Mouse (Mus musculus) ES-E14 (cell line): ENCODE results near the gene Gm38392. TPM values are rescaled to one million over a fixed set of nuclear protein-coding genes. Genes with fewer than 3 reads are reported as not detected.

ENCODE experiments used
- DNase-seq: peaks from one replicate; pipeline ENCODE4 v3.0.0-alpha.2; 2013; ENCODE audit warnings: low read depth, low spot score
- H3K27ac ChIP-seq: 2 replicates; pipeline ENCODE4 v1.5.1; 2012; ENCODE audit warnings: low read depth, mild to moderate bottlenecking, low read length, moderate library complexity, mixed read lengths; ENCODE audit not compliant: poor library complexity, insufficient read depth, severe bottlenecking
- H3K36me3 ChIP-seq: 2 replicates; pipeline ENCODE4 v1.6.1; 2012; ENCODE audit warnings: mild to moderate bottlenecking, low read length, moderate library complexity, mixed read lengths; ENCODE audit not compliant: control insufficient read depth, poor library complexity, insufficient read depth, severe bottlenecking
- H3K4me1 ChIP-seq, 2 experiments: fragments of 150-350 bp in 1 of 2; sonication (generic) in 1 of 2; 2 replicates each; pipeline ENCODE4 v1.6.1; 2012; ENCODE audit warnings: low read length in 2 of 2, mild to moderate bottlenecking in 1 of 2, mixed read lengths in 1 of 2; ENCODE audit not compliant: control insufficient read depth in 2 of 2, insufficient read depth in 2 of 2, poor library complexity in 1 of 2
- H3K4me3 ChIP-seq, 2 experiments: fragments of 150-350 bp in 1 of 2; sonication (generic) in 1 of 2; 2 replicates each; pipeline ENCODE4 v1.5.1; 2012; ENCODE audit warnings: low read length in 2 of 2, low read depth in 1 of 2, mild to moderate bottlenecking in 1 of 2, mixed read lengths in 1 of 2; ENCODE audit not compliant: insufficient read depth in 1 of 2, poor library complexity in 1 of 2, severe bottlenecking in 1 of 2
- H3K9ac ChIP-seq: 2 replicates; pipeline ENCODE4 v1.6.1; 2012; ENCODE audit warnings: low read depth, mild to moderate bottlenecking, low read length, mixed read lengths; ENCODE audit not compliant: poor library complexity, insufficient read depth, severe bottlenecking
- H3K9me3 ChIP-seq: fragments of 150-350 bp; sonication (generic); 2 replicates; pipeline ENCODE4 v1.6.1; 2012; ENCODE audit warnings: low read depth, mild to moderate bottlenecking, low read length; ENCODE audit not compliant: control insufficient read depth, insufficient read depth
- CHD2 ChIP-seq: IDR thresholded peaks from 2 replicates; pipeline ENCODE4 v1.6.1; 2014; ENCODE audit warnings: mild to moderate bottlenecking, low read depth, low read length, inconsistent platforms
- HCFC1 ChIP-seq: IDR thresholded peaks from 2 replicates; pipeline ENCODE4 v1.6.1; 2012; ENCODE audit warnings: low read length, inconsistent platforms, borderline replicate concordance; ENCODE audit not compliant: insufficient read depth
- MAFK ChIP-seq: IDR thresholded peaks from 2 replicates; pipeline ENCODE4 v1.6.1; 2014; ENCODE audit warnings: mild to moderate bottlenecking, low read depth, low read length, inconsistent platforms; ENCODE audit not compliant: insufficient read depth
- ZC3H11A ChIP-seq: IDR thresholded peaks from 2 replicates; pipeline ENCODE4 v1.6.1; 2012; ENCODE audit warnings: low read depth, mild to moderate bottlenecking, inconsistent platforms, low read length, borderline replicate concordance
- ZNF384 ChIP-seq: IDR thresholded peaks from 2 replicates; pipeline ENCODE4 v1.6.1; 2012; ENCODE audit warnings: low read depth, low read length, inconsistent platforms
- in situ Hi-C, 2 experiments: fragments of 600-800 bp; cut with MboI; formaldehyde crosslinking; loops; one replicate each; pipeline ENCODE4 v1.15.1; 2025; ENCODE audit warnings: low sequenced_read_pairs in 2 of 2, inconsistent platforms in 1 of 2; ENCODE audit not compliant: unreplicated experiment in 2 of 2
- total RNA-seq: library from RNA; depleted of rRNA; stranded (reverse); fragments of 300-350 nt; gene quantifications from 2 replicates; pipeline ENCODE4 v1.2.3, GENCODE M21; 2012

Gm38392 gene
- total RNA-seq, 1 experiment, result 2.4 TPM

GRCm38 (mm10) chr3:88254268-88254926, 32.6 kb downstream of the Gm38392 start, which contains the start of gene Rhbg:
Gene Rhbg (minus strand): TSS chr3:88254709.
- H3K36me3 ChIP-seq, result no peaks in the 10 kb centered on the region
- no peak for TF ChIP-seq CHD2
- TF ChIP-seq ZNF384, result no peak
- TF ChIP-seq HCFC1, result no peak
- no peak for TF ChIP-seq MAFK
- TF ChIP-seq ZC3H11A, result no peak
- in situ Hi-C loops, result no loop called here
- H3K9me3 ChIP-seq, result no peaks in the 10 kb centered on the region
- peaks cover 0 to 2% of the 10 kb centered on the region in 2 experiments; a peak in 1 of 4 replicates for H3K4me1 ChIP-seq
- no peak within 1 kb of the TSS for H3K27ac ChIP-seq
- no peak for DNase-seq
- H3K4me3 ChIP-seq, result peak within 1 kb of the TSS; percentile 75 to 76
- H3K9ac ChIP-seq, result peak within 1 kb of the TSS; percentile 70

GRCm38 (mm10) chr3:88252739-88253138, 34.3 kb downstream of the Gm38392 start:
- in situ Hi-C loops, result no loop called here
- no peak for DNase-seq
- Histone ChIP-seq H3K36me3 (no peaks in the 10 kb centered on the region), H3K9me3 (no peaks in the 10 kb centered on the region), H3K4me1 (peaks cover 4 to 8% of the 10 kb centered on the region in 2 experiments; a peak in 2 of 4 replicates), H3K4me3 (no peak overlapping the region), H3K9ac (no peak overlapping the region), H3K27ac (no peak overlapping the region)
- TF ChIP-seq ZNF384, result no peak
- TF ChIP-seq ZC3H11A, result no peak

GRCm38 (mm10) chr3:88248406-88248805, 38.6 kb downstream of the Gm38392 start:
- no peak overlapping the region for H3K4me3 ChIP-seq
- in situ Hi-C loops, result loop anchor here in 1 of 2 experiments (10.0 kb wide), 1 partner anchor 54 kb away; no protein-coding TSS in a partner anchor
- H3K36me3 ChIP-seq, result no peaks in the 10 kb centered on the region
- H3K9ac ChIP-seq, result no peak overlapping the region
- H3K4me1 ChIP-seq, result peaks cover 4 to 11% of the 10 kb centered on the region in 2 experiments; a peak in 2 of 4 replicates
- H3K27ac ChIP-seq, result no peak overlapping the region
- DNase-seq, result no peak
- no peaks in the 10 kb centered on the region for H3K9me3 ChIP-seq
- TF ChIP-seq ZC3H11A, result no peak
- TF ChIP-seq CHD2, result no peak
- no peak for TF ChIP-seq HCFC1
- no peak for TF ChIP-seq ZNF384
- TF ChIP-seq MAFK, result no peak

- in situ Hi-C loops, result loop anchor here in 1 of 2 experiments (10.0 kb wide), 1 partner anchor 53 kb away; no protein-coding TSS in a partner anchor
- TF ChIP-seq MAFK (no peak), ZC3H11A (no peak), CHD2 (no peak), ZNF384 (no peak), HCFC1 (no peak)
- H3K9ac ChIP-seq, result no peak overlapping the region
Observed at GRCm38 (mm10) chr3:88247666-88248065, 39.3 kb downstream of the Gm38392 start.

More at GRCm38 (mm10) chr3:88247666-88248065, 39.3 kb downstream of the Gm38392 start:
- peaks cover 4 to 11% of the 10 kb centered on the region in 2 experiments; a peak in 2 of 4 replicates for H3K4me1 ChIP-seq
- H3K27ac ChIP-seq, result no peak overlapping the region
- H3K36me3 ChIP-seq, result no peaks in the 10 kb centered on the region
- 0 out of 4 replicates have a peak overlapping the region, but pooled peaks of 1 of the 2 experiments have one; percentile 17 for H3K4me3 ChIP-seq
- DNase-seq, result no peak
- H3K9me3 ChIP-seq, result no peaks in the 10 kb centered on the region
